Mouse (Mus musculus): ENCODE results near the gene Chpf2. TPM values are rescaled to one million over a fixed set of nuclear protein-coding genes. Genes with fewer than 3 reads are reported as not detected.
A peak's percentile ranks its signal among the peaks of the same experiment; 100 is the strongest.

The Chpf2 gene
- polyA plus RNA-seq, 1 experiment from 2014 or later: 10.3 TPM

DNA sequence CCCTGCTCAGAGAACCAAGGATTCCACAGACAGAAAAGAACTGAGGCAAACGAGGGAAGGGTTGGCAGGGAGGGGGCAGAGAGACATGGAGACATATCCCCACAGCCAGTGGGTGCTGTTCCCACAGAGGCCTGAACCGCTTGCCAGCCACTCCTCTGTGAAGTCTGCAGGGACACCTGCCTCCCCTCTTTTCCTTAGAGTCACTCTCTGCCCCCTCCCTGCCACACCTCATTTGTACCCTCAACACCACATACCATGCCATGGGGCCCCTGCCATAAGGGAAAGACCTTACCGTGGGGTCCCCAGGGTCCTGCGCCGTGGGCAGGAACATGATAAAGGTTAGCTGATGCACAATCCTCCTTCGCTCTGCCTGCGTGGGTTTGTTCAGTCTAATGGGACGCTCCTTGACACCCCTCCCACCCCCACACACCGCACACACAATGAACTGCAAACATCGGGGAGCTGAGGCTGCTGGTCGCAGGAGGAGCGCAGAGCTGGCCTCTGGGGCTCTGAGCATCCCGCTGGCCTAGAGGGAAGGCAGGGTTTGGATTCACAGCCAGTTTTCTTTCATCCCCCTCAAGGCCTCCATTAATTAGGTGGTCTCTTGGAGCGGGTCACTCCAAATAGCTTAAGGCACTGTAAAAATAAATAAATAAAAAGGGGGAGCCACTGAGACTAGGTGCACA, 19.6 kb downstream of the Chpf2 start:
- ATAC-seq (ENCODE audit: insufficient read depth, low FRiP score, low TSS enrichment): no peak
- Histone ChIP-seq H3K27me3 (ENCODE audit: control insufficient read depth, insufficient read depth, low read length) (no peaks in the 10 kb centered on the region), H3K4me3 (ENCODE audit: low read depth, low read length) (peak overlapping the region; percentile 10; the same call in 1 of the 2 replicates), H3K4me1 (ENCODE audit: control insufficient read depth, insufficient read depth, low read length) (peaks cover 47% of the 10 kb centered on the region), H3K27ac (ENCODE audit: low read depth, low read length) (peak overlapping the region; percentile 97), H3K9ac (ENCODE audit: low read length) (peak overlapping the region; percentile 84), H3K4me2 (ENCODE audit: low read depth) (peak overlapping the region; percentile 70), H3K9me3 (ENCODE audit: control insufficient read depth, low read length) (no peaks in the 10 kb centered on the region), H3K36me3 (ENCODE audit: control insufficient read depth, insufficient read depth, low read length) (no peaks in the 10 kb centered on the region)
- 14% methylated on average over 14 of the region's 14 CpGs for WGBS
- no peak for DNase-seq (ENCODE audit: low spot score)

DNA sequence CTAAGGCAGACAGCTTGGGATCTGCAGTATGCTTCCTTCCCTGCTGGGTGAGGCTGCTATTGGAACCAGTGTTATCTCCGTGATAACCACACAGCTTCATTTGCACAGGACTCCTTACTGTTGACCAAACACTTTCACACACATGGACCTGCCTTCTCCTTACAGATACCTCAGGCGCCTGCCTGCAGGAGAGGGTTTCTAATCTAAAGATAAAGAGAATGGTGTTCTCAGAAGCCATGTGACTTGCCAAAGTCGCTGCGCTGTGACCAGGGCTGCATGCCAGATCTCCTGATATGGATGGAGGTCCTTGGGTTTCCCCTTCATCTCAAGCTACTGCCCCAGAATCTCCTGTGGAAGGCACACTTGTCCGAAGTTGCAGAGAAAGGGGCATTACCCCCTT, 22.8 kb downstream of the Chpf2 start:
- H3K4me3 ChIP-seq (ENCODE audit: low read depth, low read length): no peak overlapping the region
- no peaks in the 10 kb centered on the region for H3K36me3 ChIP-seq (ENCODE audit: control insufficient read depth, insufficient read depth, low read length)
- H3K9me3 ChIP-seq (ENCODE audit: control insufficient read depth, low read length): no peaks in the 10 kb centered on the region
- ATAC-seq (ENCODE audit: insufficient read depth, low FRiP score, low TSS enrichment): no peak
- H3K4me2 ChIP-seq (ENCODE audit: low read depth): no peak overlapping the region
- H3K27ac ChIP-seq (ENCODE audit: low read depth, low read length): no peak overlapping the region
- DNase-seq (ENCODE audit: low spot score): no peak
- H3K4me1 ChIP-seq (ENCODE audit: control insufficient read depth, insufficient read depth, low read length): peaks cover 20% of the 10 kb centered on the region
- no peak overlapping the region for H3K9ac ChIP-seq (ENCODE audit: low read length)
- no peaks in the 10 kb centered on the region for H3K27me3 ChIP-seq (ENCODE audit: control insufficient read depth, insufficient read depth, low read length)
- 44% methylated on average over 5 of the region's 5 CpGs for WGBS

DNA sequence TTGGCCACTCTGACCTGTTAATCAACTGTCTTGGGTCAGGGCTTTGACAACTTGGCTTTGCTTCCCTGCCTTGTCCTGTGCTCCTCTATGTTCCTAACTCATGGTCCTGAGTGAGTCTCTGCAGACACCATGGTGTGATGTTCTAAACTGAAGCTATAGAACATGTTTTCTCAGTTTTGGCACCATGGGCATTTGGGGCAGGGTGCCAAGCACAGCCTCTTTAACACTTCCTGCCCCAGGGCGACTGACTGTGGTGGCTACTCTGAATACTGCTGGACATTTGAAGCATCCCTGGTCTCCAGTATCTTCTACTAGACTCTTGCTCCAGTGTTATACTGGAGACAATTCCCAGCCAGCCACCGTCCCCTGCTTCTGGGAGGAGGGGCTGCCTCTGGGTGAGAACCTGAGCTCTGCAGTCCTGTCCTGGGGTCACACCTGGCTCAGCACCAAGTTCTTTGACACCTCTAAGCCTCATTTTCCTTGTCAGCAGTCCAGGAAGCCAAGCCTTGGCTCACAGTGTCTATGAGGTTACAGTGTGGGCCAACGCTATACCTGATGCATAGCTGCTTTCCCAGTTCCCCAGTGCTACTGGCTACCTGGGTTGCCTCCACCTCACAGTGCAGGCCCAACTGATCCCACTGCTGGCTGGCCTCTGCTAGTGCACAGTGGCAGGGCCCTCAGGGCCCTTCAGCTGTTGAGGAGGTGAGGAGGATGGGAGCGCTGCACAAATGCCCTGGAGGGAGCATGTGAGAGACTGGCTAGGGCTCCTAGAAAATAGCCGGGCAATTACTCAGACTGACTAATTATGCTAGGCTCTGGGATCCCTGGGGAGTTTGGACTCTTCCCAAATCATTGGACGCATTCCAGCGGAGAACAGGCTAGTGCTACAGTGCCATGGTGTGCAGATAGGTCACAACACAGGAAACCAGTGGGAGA, 25.1 kb downstream of the Chpf2 start:
- no peak overlapping the region for H3K4me2 ChIP-seq (ENCODE audit: low read depth)
- peaks cover 5% of the 10 kb centered on the region; the same call in 1 of the 2 replicates for H3K4me1 ChIP-seq (ENCODE audit: control insufficient read depth, insufficient read depth, low read length)
- H3K9ac ChIP-seq (ENCODE audit: low read length): no peak overlapping the region
- no peaks in the 10 kb centered on the region for H3K36me3 ChIP-seq (ENCODE audit: control insufficient read depth, insufficient read depth, low read length)
- DNase-seq (ENCODE audit: low spot score): no peak
- no peaks in the 10 kb centered on the region for H3K9me3 ChIP-seq (ENCODE audit: control insufficient read depth, low read length)
- 56% methylated on average over 7 of the region's 7 CpGs for WGBS
- no peak overlapping the region for H3K4me3 ChIP-seq (ENCODE audit: low read depth, low read length)
- no peak overlapping the region for H3K27ac ChIP-seq (ENCODE audit: low read depth, low read length)
- H3K27me3 ChIP-seq (ENCODE audit: control insufficient read depth, insufficient read depth, low read length): no peaks in the 10 kb centered on the region
- no peak for ATAC-seq (ENCODE audit: insufficient read depth, low FRiP score, low TSS enrichment)

DNA sequence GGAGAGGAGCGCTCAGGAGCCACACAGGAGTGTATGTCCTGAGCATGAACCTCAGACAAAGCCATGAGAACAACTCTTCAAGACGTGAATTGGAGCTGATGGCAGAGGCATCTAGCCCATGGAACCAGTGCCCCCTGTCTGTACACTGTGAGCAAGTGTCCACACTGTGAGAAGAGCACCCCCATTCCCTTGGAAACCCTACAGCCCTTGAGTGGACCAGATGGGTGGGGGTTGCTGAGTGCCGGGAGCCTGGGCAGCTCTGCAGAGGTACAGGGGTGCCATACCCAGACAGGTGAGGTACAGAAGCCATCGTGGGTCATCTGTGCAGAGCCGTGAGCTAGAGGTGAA, 25.7 kb downstream of the Chpf2 start:
- no peak for DNase-seq (ENCODE audit: low spot score)
- Histone ChIP-seq H3K27ac (ENCODE audit: low read depth, low read length) (no peak overlapping the region), H3K4me3 (ENCODE audit: low read depth, low read length) (no peak overlapping the region), H3K27me3 (ENCODE audit: control insufficient read depth, insufficient read depth, low read length) (no peaks in the 10 kb centered on the region), H3K9ac (ENCODE audit: low read length) (no peak overlapping the region), H3K4me1 (ENCODE audit: control insufficient read depth, insufficient read depth, low read length) (no peaks in the 10 kb centered on the region), H3K36me3 (ENCODE audit: control insufficient read depth, insufficient read depth, low read length) (no peaks in the 10 kb centered on the region), H3K9me3 (ENCODE audit: control insufficient read depth, low read length) (no peaks in the 10 kb centered on the region), H3K4me2 (ENCODE audit: low read depth) (no peak overlapping the region)
- 75% methylated on average over 5 of the region's 5 CpGs for WGBS
- no peak for ATAC-seq (ENCODE audit: insufficient read depth, low FRiP score, low TSS enrichment)

DNA sequence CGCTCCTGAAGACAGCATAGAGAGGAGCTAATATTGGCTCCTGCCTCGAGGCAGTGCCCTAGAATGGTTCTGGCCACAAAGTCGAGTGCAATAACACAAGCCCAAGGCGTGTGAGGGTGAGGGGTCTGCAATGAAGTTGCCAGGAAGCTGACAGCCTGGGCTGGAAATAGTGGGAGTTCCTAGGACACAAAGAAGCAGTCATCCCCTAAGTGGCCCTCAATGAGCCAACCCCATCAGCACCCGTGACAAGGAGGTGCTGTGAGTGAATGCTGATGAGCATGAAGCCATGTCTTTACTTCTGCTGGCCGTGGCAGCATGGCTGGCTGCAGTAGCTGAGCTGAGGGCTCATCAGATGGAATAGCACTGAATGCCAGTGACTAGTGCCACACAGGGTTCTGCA, 28.6 kb downstream of the Chpf2 start:
- Histone ChIP-seq H3K27me3 (ENCODE audit: control insufficient read depth, insufficient read depth, low read length) (no peaks in the 10 kb centered on the region), H3K27ac (ENCODE audit: low read depth, low read length) (no peak overlapping the region), H3K9me3 (ENCODE audit: control insufficient read depth, low read length) (no peaks in the 10 kb centered on the region), H3K9ac (ENCODE audit: low read length) (no peak overlapping the region), H3K4me1 (ENCODE audit: control insufficient read depth, insufficient read depth, low read length) (0 out of 2 replicates have a peak, but pooled peaks cover 3% of the 10 kb centered on the region), H3K36me3 (ENCODE audit: control insufficient read depth, insufficient read depth, low read length) (no peaks in the 10 kb centered on the region), H3K4me2 (ENCODE audit: low read depth) (no peak overlapping the region), H3K4me3 (ENCODE audit: low read depth, low read length) (no peak overlapping the region)
- no peak for ATAC-seq (ENCODE audit: insufficient read depth, low FRiP score, low TSS enrichment)
- DNase-seq (ENCODE audit: low spot score): no peak
- 68% methylated on average over 6 of the region's 6 CpGs for WGBS

DNA sequence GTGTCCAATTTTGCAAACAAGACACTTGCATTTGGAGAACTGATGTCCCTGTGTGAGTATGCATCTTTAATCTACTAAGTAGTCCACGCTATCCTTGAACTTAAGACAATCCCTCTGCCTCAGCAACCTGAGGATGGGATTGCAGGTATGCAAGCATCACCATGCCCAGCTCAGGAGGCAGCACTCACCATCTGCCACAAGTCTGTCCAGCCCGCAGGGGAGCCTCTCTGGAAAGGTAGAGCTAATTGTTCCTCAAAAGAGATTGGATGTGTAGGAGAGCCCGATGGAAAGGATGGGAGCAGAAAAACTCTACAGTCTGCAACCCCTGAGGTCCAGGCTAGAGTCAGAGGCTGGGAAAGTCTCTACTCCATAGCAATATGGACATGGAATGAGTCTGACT, 32.4 kb downstream of the Chpf2 start:
- ATAC-seq (ENCODE audit: insufficient read depth, low FRiP score, low TSS enrichment) (no peak), DNase-seq (ENCODE audit: low spot score) (no peak)
- Histone ChIP-seq H3K9me3 (ENCODE audit: control insufficient read depth, low read length) (no peaks in the 10 kb centered on the region), H3K27ac (ENCODE audit: low read depth, low read length) (no peak overlapping the region), H3K36me3 (ENCODE audit: control insufficient read depth, insufficient read depth, low read length) (no peaks in the 10 kb centered on the region), H3K4me3 (ENCODE audit: low read depth, low read length) (no peak overlapping the region), H3K27me3 (ENCODE audit: control insufficient read depth, insufficient read depth, low read length) (peaks cover 6% of the 10 kb centered on the region; the same call in 1 of the 2 replicates), H3K9ac (ENCODE audit: low read length) (no peak overlapping the region), H3K4me1 (ENCODE audit: control insufficient read depth, insufficient read depth, low read length) (peaks cover 3% of the 10 kb centered on the region; the same call in 1 of the 2 replicates), H3K4me2 (ENCODE audit: low read depth) (no peak overlapping the region)
- 77% methylated on average over 3 of the region's 3 CpGs for WGBS

DNA sequence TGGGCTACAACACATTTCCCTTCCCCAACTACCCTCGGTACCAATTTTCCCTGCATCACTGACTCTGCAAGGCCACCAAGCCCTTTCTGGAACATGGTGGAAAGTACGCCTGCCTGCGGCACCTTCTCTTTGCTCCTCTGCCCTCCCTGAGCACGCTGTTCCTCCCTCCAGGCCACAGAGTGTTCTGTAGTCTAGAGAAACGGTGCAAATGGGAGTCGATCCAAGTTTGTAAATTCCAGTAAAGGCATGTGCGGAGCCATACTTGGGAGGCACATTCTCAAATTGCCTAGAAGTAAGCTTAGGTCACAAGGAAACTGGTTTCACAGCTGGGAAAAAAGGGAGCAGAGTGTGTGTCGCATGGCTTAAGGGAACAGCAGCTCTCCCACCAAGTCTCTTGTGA, 33.6 kb downstream of the Chpf2 start:
- no peak overlapping the region for H3K27ac ChIP-seq (ENCODE audit: low read depth, low read length)
- H3K4me3 ChIP-seq (ENCODE audit: low read depth, low read length): no peak overlapping the region
- 80% methylated on average over 8 of the region's 8 CpGs for WGBS
- H3K9ac ChIP-seq (ENCODE audit: low read length): no peak overlapping the region
- peaks cover 6% of the 10 kb centered on the region; the same call in 1 of the 2 replicates for H3K4me1 ChIP-seq (ENCODE audit: control insufficient read depth, insufficient read depth, low read length)
- H3K36me3 ChIP-seq (ENCODE audit: control insufficient read depth, insufficient read depth, low read length): no peaks in the 10 kb centered on the region
- peaks cover 6% of the 10 kb centered on the region; the same call in 1 of the 2 replicates for H3K27me3 ChIP-seq (ENCODE audit: control insufficient read depth, insufficient read depth, low read length)
- H3K4me2 ChIP-seq (ENCODE audit: low read depth): no peak overlapping the region
- H3K9me3 ChIP-seq (ENCODE audit: control insufficient read depth, low read length): no peaks in the 10 kb centered on the region
- no peak for DNase-seq (ENCODE audit: low spot score)
- no peak for ATAC-seq (ENCODE audit: insufficient read depth, low FRiP score, low TSS enrichment)

DNA sequence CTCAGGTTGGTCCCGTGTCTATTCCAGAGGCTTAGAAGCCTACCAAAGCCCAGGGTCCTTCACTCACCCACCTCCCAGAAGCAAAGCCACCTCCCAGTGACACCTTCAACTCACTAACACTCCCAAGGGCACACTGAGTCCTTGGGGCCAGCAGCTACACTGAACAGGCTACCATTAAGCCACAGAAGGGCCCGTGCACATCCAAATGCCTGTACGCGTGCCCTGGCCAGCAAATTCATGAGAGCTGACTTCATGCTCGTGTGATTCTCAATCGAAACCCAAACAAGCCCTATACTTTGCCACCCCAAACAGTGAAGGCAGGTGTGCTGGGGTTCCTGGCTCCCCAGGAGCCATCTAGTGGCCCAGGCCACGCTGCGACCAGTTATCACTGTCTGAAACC, 34.1 kb downstream of the Chpf2 start:
- Histone ChIP-seq H3K27ac (ENCODE audit: low read depth, low read length) (no peak overlapping the region), H3K4me2 (ENCODE audit: low read depth) (no peak overlapping the region), H3K4me3 (ENCODE audit: low read depth, low read length) (no peak overlapping the region), H3K27me3 (ENCODE audit: control insufficient read depth, insufficient read depth, low read length) (peaks cover 6% of the 10 kb centered on the region; the same call in 1 of the 2 replicates), H3K9me3 (ENCODE audit: control insufficient read depth, low read length) (no peaks in the 10 kb centered on the region), H3K9ac (ENCODE audit: low read length) (no peak overlapping the region), H3K36me3 (ENCODE audit: control insufficient read depth, insufficient read depth, low read length) (no peaks in the 10 kb centered on the region), H3K4me1 (ENCODE audit: control insufficient read depth, insufficient read depth, low read length) (peaks cover 6% of the 10 kb centered on the region; the same call in 1 of the 2 replicates)
- DNase-seq (ENCODE audit: low spot score): no peak
- WGBS: 73% methylated on average over 8 of the region's 8 CpGs
- no peak for ATAC-seq (ENCODE audit: insufficient read depth, low FRiP score, low TSS enrichment)
